Mouse (Mus musculus): ENCODE data around the gene Fam178b. TPM values are rescaled to one million over a fixed set of nuclear protein-coding genes. Genes with fewer than 3 reads are reported as not detected.

The Fam178b gene
- polyA plus RNA-seq, 1 experiment from 2014 or later, result 1.1 TPM

GRCm38 (mm10) chr1:36709055-36709853, 26.3 kb upstream of the Fam178b start:
- peak overlapping the region; percentile 97 for H3K9ac ChIP-seq (replicated peaks; ENCODE audit: low read depth, low read length)

GRCm38 (mm10) chr1:36708626-36709025, 25.6 kb upstream of the Fam178b start:
- Histone ChIP-seq H3K36me3 (ENCODE audit: control insufficient read depth, insufficient read depth, low read length) (peaks cover 26% of the 10 kb centered on the region), H3K27me3 (ENCODE audit: control insufficient read depth, insufficient read depth, low read length) (no peaks in the 10 kb centered on the region), H3K4me2 (replicated peaks; ENCODE audit: low read depth, low read length) (peak overlapping the region; percentile 72), H3K9me3 (ENCODE audit: control insufficient read depth, low read depth, low read length) (no peaks in the 10 kb centered on the region), H3K4me1 (ENCODE audit: control insufficient read depth, insufficient read depth, low read length) (peaks cover 11% of the 10 kb centered on the region), H3K4me3 (ENCODE audit: low read depth, low read length) (peak overlapping the region; percentile 95), H3K27ac (ENCODE audit: low read length) (no peak overlapping the region; the same call in 1 of the 2 replicates), H3K9ac (replicated peaks; ENCODE audit: low read depth, low read length) (peak overlapping the region; percentile 97)
- no peak for ATAC-seq (ENCODE audit: insufficient number of reproducible peaks, insufficient read depth, low FRiP score, low read depth)
- WGBS, result 86% methylated on average over 1 of the region's 1 CpGs

More at GRCm38 (mm10) chr1:36709055-36709853, 26.3 kb upstream of the Fam178b start:
- Histone ChIP-seq H3K27ac (ENCODE audit: low read length) (peak overlapping the region; percentile 80), H3K4me3 (ENCODE audit: low read depth, low read length) (peak overlapping the region; percentile 95), H3K36me3 (ENCODE audit: control insufficient read depth, insufficient read depth, low read length) (peaks cover 22% of the 10 kb centered on the region; the same call in 1 of the 2 replicates), H3K9me3 (ENCODE audit: control insufficient read depth, low read depth, low read length) (no peaks in the 10 kb centered on the region), H3K4me1 (ENCODE audit: control insufficient read depth, insufficient read depth, low read length) (peaks cover 11% of the 10 kb centered on the region), H3K27me3 (ENCODE audit: control insufficient read depth, insufficient read depth, low read length) (no peaks in the 10 kb centered on the region), H3K4me2 (replicated peaks; ENCODE audit: low read depth, low read length) (peak overlapping the region; percentile 72)
- under 1% methylated on average over 33 of the region's 33 CpGs for WGBS
- peak; percentile 53 for ATAC-seq (ENCODE audit: insufficient number of reproducible peaks, insufficient read depth, low FRiP score, low read depth)

- no peak overlapping the region for H3K4me3 ChIP-seq (ENCODE audit: low read depth, low read length)
- H3K4me1 ChIP-seq (ENCODE audit: control insufficient read depth, insufficient read depth, low read length), result peaks cover 11% of the 10 kb centered on the region
- no peaks in the 10 kb centered on the region for H3K27me3 ChIP-seq (ENCODE audit: control insufficient read depth, insufficient read depth, low read length)
- no peak overlapping the region for H3K27ac ChIP-seq (ENCODE audit: low read length)
- peaks cover 35% of the 10 kb centered on the region for H3K36me3 ChIP-seq (ENCODE audit: control insufficient read depth, insufficient read depth, low read length)
- WGBS, result 57% methylated on average over 3 of the region's 3 CpGs
- no peak for ATAC-seq (ENCODE audit: insufficient number of reproducible peaks, insufficient read depth, low FRiP score, low read depth)
- no peaks in the 10 kb centered on the region for H3K9me3 ChIP-seq (ENCODE audit: control insufficient read depth, low read depth, low read length)
- no peak overlapping the region for H3K9ac ChIP-seq (replicated peaks; ENCODE audit: low read depth, low read length)
- H3K4me2 ChIP-seq (replicated peaks; ENCODE audit: low read depth, low read length), result no peak overlapping the region
These were observed 24.8 kb upstream of the Fam178b start for GRCm38 (mm10) chr1:36707797-36708196.

GRCm38 (mm10) chr1:36707166-36707565, 24.2 kb upstream of the Fam178b start:
- Histone ChIP-seq H3K9me3 (ENCODE audit: control insufficient read depth, low read depth, low read length) (no peaks in the 10 kb centered on the region), H3K27ac (ENCODE audit: low read length) (no peak overlapping the region), H3K4me2 (replicated peaks; ENCODE audit: low read depth, low read length) (no peak overlapping the region), H3K4me1 (ENCODE audit: control insufficient read depth, insufficient read depth, low read length) (peaks cover 11% of the 10 kb centered on the region), H3K9ac (replicated peaks; ENCODE audit: low read depth, low read length) (no peak overlapping the region), H3K27me3 (ENCODE audit: control insufficient read depth, insufficient read depth, low read length) (no peaks in the 10 kb centered on the region), H3K4me3 (ENCODE audit: low read depth, low read length) (no peak overlapping the region), H3K36me3 (ENCODE audit: control insufficient read depth, insufficient read depth, low read length) (peaks cover 41% of the 10 kb centered on the region)
- 75% methylated on average over 2 of the region's 2 CpGs for WGBS
- ATAC-seq (ENCODE audit: insufficient number of reproducible peaks, insufficient read depth, low FRiP score, low read depth), result no peak

GRCm38 (mm10) chr1:36697030-36697429, 14.0 kb upstream of the Fam178b start:
- H3K27me3 ChIP-seq (ENCODE audit: control insufficient read depth, insufficient read depth, low read length), result no peaks in the 10 kb centered on the region
- H3K9ac ChIP-seq (replicated peaks; ENCODE audit: low read depth, low read length), result no peak overlapping the region
- no peak overlapping the region for H3K4me3 ChIP-seq (ENCODE audit: low read depth, low read length)
- no peak overlapping the region for H3K27ac ChIP-seq (ENCODE audit: low read length)
- ATAC-seq (ENCODE audit: insufficient number of reproducible peaks, insufficient read depth, low FRiP score, low read depth), result no peak
- no peak overlapping the region for H3K4me2 ChIP-seq (replicated peaks; ENCODE audit: low read depth, low read length)
- H3K9me3 ChIP-seq (ENCODE audit: control insufficient read depth, low read depth, low read length), result no peaks in the 10 kb centered on the region
- H3K4me1 ChIP-seq (ENCODE audit: control insufficient read depth, insufficient read depth, low read length), result peaks cover 4% of the 10 kb centered on the region; the same call in 1 of the 2 replicates
- H3K36me3 ChIP-seq (ENCODE audit: control insufficient read depth, insufficient read depth, low read length), result peaks cover 50% of the 10 kb centered on the region
- 77% methylated on average over 5 of the region's 5 CpGs for WGBS

DNA sequence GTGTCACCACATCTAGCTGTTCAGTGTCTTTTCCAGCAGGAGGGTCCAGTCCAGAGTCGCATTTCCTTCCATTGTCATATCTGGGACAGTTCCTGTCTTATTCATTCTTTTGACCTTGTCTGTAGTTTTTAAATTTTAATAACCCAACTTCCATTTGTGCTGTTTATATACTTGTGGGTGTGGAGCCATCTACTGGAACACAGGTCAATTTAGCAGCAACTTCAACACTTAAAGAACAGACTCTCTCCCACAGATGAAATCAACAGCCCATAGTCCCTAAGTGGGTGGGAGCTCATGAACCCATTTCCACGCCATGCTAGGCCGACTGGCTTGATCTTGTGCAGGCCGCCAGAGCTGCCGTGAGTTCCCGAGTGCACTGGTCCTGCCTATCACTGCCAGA, 13.4 kb upstream of the Fam178b start:
- no peak overlapping the region for H3K27ac ChIP-seq (ENCODE audit: low read length)
- no peak for ATAC-seq (ENCODE audit: insufficient number of reproducible peaks, insufficient read depth, low FRiP score, low read depth)
- H3K9ac ChIP-seq (replicated peaks; ENCODE audit: low read depth, low read length), result no peak overlapping the region
- H3K9me3 ChIP-seq (ENCODE audit: control insufficient read depth, low read depth, low read length), result no peaks in the 10 kb centered on the region
- H3K36me3 ChIP-seq (ENCODE audit: control insufficient read depth, insufficient read depth, low read length), result peaks cover 44% of the 10 kb centered on the region
- peaks cover 6% of the 10 kb centered on the region; the same call in 1 of the 2 replicates for H3K4me1 ChIP-seq (ENCODE audit: control insufficient read depth, insufficient read depth, low read length)
- H3K27me3 ChIP-seq (ENCODE audit: control insufficient read depth, insufficient read depth, low read length), result no peaks in the 10 kb centered on the region
- WGBS, result 54% methylated on average over 6 of the region's 6 CpGs
- no peak overlapping the region for H3K4me3 ChIP-seq (ENCODE audit: low read depth, low read length)
- no peak overlapping the region for H3K4me2 ChIP-seq (replicated peaks; ENCODE audit: low read depth, low read length)

- H3K9me3 ChIP-seq (ENCODE audit: control insufficient read depth, low read depth, low read length), result no peaks in the 10 kb centered on the region
- H3K4me1 ChIP-seq (ENCODE audit: control insufficient read depth, insufficient read depth, low read length), result peaks cover 6% of the 10 kb centered on the region; the same call in 1 of the 2 replicates
- no peak overlapping the region for H3K4me2 ChIP-seq (replicated peaks; ENCODE audit: low read depth, low read length)
- no peaks in the 10 kb centered on the region for H3K27me3 ChIP-seq (ENCODE audit: control insufficient read depth, insufficient read depth, low read length)
- no peak overlapping the region for H3K9ac ChIP-seq (replicated peaks; ENCODE audit: low read depth, low read length)
- no peak overlapping the region for H3K27ac ChIP-seq (ENCODE audit: low read length)
- no peak for ATAC-seq (ENCODE audit: insufficient number of reproducible peaks, insufficient read depth, low FRiP score, low read depth)
- 85% methylated on average over 6 of the region's 6 CpGs for WGBS
- H3K36me3 ChIP-seq (ENCODE audit: control insufficient read depth, insufficient read depth, low read length), result peaks cover 28% of the 10 kb centered on the region
- H3K4me3 ChIP-seq (ENCODE audit: low read depth, low read length), result no peak overlapping the region
These were observed 11.9 kb upstream of the Fam178b start for GRCm38 (mm10) chr1:36694871-36695270.

- peak within 1 kb of the TSS; percentile 82 for H3K4me3 ChIP-seq (ENCODE audit: low read depth, low read length)
- no peaks in the 10 kb centered on the region for H3K9me3 ChIP-seq (ENCODE audit: control insufficient read depth, low read depth, low read length)
- H3K9ac ChIP-seq (replicated peaks; ENCODE audit: low read depth, low read length), result peak within 1 kb of the TSS; percentile 68
- under 1% methylated on average over 61 of the region's 68 CpGs for WGBS
- H3K27me3 ChIP-seq (ENCODE audit: control insufficient read depth, insufficient read depth, low read length), result no peaks in the 10 kb centered on the region
- H3K4me2 ChIP-seq (replicated peaks; ENCODE audit: low read depth, low read length), result peak within 1 kb of the TSS; percentile 84
- H3K4me1 ChIP-seq (ENCODE audit: control insufficient read depth, insufficient read depth, low read length), result peaks cover 6% of the 10 kb centered on the region; the same call in 1 of the 2 replicates
- H3K36me3 ChIP-seq (ENCODE audit: control insufficient read depth, insufficient read depth, low read length), result peaks cover 17% of the 10 kb centered on the region; the same call in 1 of the 2 replicates
- no peak within 1 kb of the TSS for H3K27ac ChIP-seq (ENCODE audit: low read length)
- ATAC-seq (ENCODE audit: insufficient number of reproducible peaks, insufficient read depth, low FRiP score, low read depth), result peak; percentile 95
These were observed 8.5 kb upstream of the Fam178b start, which contains the start of gene Cox5b for GRCm38 (mm10) chr1:36691271-36692155. TSS of gene Cox5b (plus strand) at chr1:36691449.
